Mouse (Mus musculus) MEL (cell line): Measurements from ENCODE around the gene Rbm47.

ENCODE experiments used
- EP300 ChIP-seq, 2 experiments: IDR thresholded peaks; 2 replicates each; pipeline ENCODE4 v1.6.1; 2011; ENCODE audit warnings: improper control_type of control experiment in 2 of 2, low read length in 2 of 2, low read depth in 1 of 2, mild to moderate bottlenecking in 1 of 2
- GABPA ChIP-seq: IDR thresholded peaks from 2 replicates; pipeline ENCODE4 v1.6.1; 2012; ENCODE audit warnings: low read depth, mild to moderate bottlenecking, inconsistent platforms, low read length, improper control_type of control experiment, moderate library complexity
- POLR2AphosphoS2 ChIP-seq: IDR thresholded peaks from 2 replicates; pipeline ENCODE4 v1.6.1; 2011; ENCODE audit warnings: low read length, improper control_type of control experiment
- RAD21 ChIP-seq: IDR thresholded peaks from 2 replicates; pipeline ENCODE4 v1.6.1; 2011; ENCODE audit warnings: mild to moderate bottlenecking, low read depth, low read length, improper control_type of control experiment

- TF ChIP-seq GABPA (no peak), EP300 (IDR thresholded peaks at IDR 0.05; ENCODE audit: low read depth in 1 of 2, low read length in 2 of 2) (no peak), RAD21 (no peak), POLR2AphosphoS2 (no peak)
These were observed 158.5 kb downstream of the Rbm47 start for GRCm38 (mm10) chr5:66014437-66014836.
